Mouse (Mus musculus) embryonic facial prominence, embryonic 12.5 days (tissue): ENCODE measurements around the gene Kdm2b. TPM values are rescaled to one million over a fixed set of nuclear protein-coding genes. Genes with fewer than 3 reads are reported as not detected.

Experiments
- ATAC-seq: fragments of 200-750 bp; cut with Nextera tagmentation; 2 replicates; pipeline ENCODE4 v1.8.0; 2017; ENCODE audit not compliant: insufficient number of reproducible peaks, insufficient read depth, low FRiP score, low TSS enrichment
- H3K27ac ChIP-seq: fragments of 300-500 bp; sonication (generic); 2 replicates; pipeline ENCODE4 v1.5.1; 2016; ENCODE audit warnings: mild to moderate bottlenecking
- H3K27me3 ChIP-seq: fragments of 300-500 bp; sonication (generic); 2 replicates; pipeline ENCODE4 v1.6.1; 2016; ENCODE audit warnings: mild to moderate bottlenecking, moderate library complexity
- H3K36me3 ChIP-seq: fragments of 300-500 bp; sonication (generic); 2 replicates; pipeline ENCODE4 v1.6.1; 2016; ENCODE audit warnings: mild to moderate bottlenecking
- H3K4me1 ChIP-seq: fragments of 300-500 bp; sonication (generic); 2 replicates; pipeline ENCODE4 v1.6.1; 2016
- H3K4me2 ChIP-seq: fragments of 300-500 bp; sonication (generic); replicated peaks from 2 replicates; pipeline ENCODE4 v1.6.1; 2016; ENCODE audit warnings: mild to moderate bottlenecking, moderate library complexity
- H3K4me3 ChIP-seq: fragments of 300-500 bp; sonication (generic); 2 replicates; pipeline ENCODE4 v1.5.1; 2016; ENCODE audit warnings: mild to moderate bottlenecking
- H3K9ac ChIP-seq: fragments of 300-500 bp; sonication (generic); 2 replicates; pipeline ENCODE4 v1.6.1; 2016; ENCODE audit warnings: mild to moderate bottlenecking, moderate library complexity
- H3K9me3 ChIP-seq: fragments of 300-500 bp; sonication (generic); 2 replicates; pipeline ENCODE4 v1.6.1; 2016; ENCODE audit warnings: mild to moderate bottlenecking, moderate library complexity
- WGBS: fragments of 180-500 bp; shearing (Covaris S2); methylation state at CpG from one replicate; pipeline ENCODE4 v1.1.7; 2016; 5-methylcytosine and 5-hydroxymethylcytosine counted together
- polyA plus RNA-seq: library from polyadenylated mRNA; unstranded; fragments of >200 nt; fragmentation: Nextera tagmentation; extraction: Ambion mirVana; gene quantifications from 2 replicates; pipeline ENCODE4 v1.2.1, GENCODE M21; 2016

Kdm2b gene
- polyA plus RNA-seq, 1 experiment from 2014 or later = 84.4 TPM

DNA sequence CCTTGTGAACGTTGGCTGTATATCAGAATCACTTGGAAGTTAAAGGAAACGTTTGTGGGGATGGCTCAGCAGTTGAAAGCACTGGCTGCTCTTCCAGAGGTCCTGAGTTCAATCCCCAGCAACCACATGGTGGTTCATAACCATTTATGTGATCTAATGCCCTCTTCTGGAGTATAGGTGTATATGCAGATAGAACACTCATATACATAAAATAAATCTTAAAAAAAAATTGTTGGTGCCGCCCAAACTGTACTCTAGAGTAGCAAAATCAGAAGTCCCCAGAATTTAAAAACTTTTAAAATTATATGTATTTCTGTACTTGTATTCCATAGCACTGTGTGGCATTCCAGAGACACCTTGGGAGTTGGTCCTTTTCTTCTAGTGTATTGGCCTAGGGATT lies 133.8 kb downstream of the Kdm2b start:
- no peaks in the 10 kb centered on the region for H3K27me3 ChIP-seq
- 81% methylated on average over 3 of the region's 3 CpGs for WGBS
- H3K9me3 ChIP-seq = no peaks in the 10 kb centered on the region
- no peak for ATAC-seq
- H3K4me3 ChIP-seq = no peak overlapping the region
- H3K4me2 ChIP-seq = no peak overlapping the region
- peaks cover 11% of the 10 kb centered on the region for H3K4me1 ChIP-seq
- no peak overlapping the region for H3K9ac ChIP-seq
- no peak overlapping the region for H3K27ac ChIP-seq
- 0 out of 2 replicates have a peak, but pooled peaks cover 3% of the 10 kb centered on the region for H3K36me3 ChIP-seq

DNA sequence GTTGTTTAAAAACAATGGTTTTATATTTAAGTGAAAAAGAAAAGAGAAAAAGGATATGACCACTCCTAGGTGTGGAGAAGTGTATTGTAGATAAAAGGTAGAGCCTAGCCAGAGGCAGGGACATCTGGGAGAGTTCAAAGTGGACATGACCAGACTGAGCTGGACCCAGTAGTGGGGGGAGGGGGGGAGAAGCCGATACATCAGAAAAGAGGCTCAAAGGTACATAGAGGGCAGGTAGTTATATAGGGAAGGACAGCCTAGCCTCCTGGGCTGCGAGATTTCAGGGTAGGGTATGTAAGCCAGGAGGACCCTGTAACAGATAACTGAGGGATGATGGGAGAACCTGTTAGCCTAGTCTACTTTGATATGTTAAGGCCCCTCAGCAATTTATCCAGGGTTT lies 137.0 kb downstream of the Kdm2b start:
- no peak overlapping the region for H3K27ac ChIP-seq
- no peak overlapping the region for H3K4me2 ChIP-seq
- H3K4me3 ChIP-seq = no peak overlapping the region
- 0 out of 2 replicates have a peak, but pooled peaks cover 3% of the 10 kb centered on the region for H3K36me3 ChIP-seq
- H3K9ac ChIP-seq = no peak overlapping the region
- peaks cover 13% of the 10 kb centered on the region for H3K4me1 ChIP-seq
- WGBS = 70% methylated on average over 2 of the region's 2 CpGs
- H3K27me3 ChIP-seq = no peaks in the 10 kb centered on the region
- no peak for ATAC-seq
- no peaks in the 10 kb centered on the region for H3K9me3 ChIP-seq

DNA sequence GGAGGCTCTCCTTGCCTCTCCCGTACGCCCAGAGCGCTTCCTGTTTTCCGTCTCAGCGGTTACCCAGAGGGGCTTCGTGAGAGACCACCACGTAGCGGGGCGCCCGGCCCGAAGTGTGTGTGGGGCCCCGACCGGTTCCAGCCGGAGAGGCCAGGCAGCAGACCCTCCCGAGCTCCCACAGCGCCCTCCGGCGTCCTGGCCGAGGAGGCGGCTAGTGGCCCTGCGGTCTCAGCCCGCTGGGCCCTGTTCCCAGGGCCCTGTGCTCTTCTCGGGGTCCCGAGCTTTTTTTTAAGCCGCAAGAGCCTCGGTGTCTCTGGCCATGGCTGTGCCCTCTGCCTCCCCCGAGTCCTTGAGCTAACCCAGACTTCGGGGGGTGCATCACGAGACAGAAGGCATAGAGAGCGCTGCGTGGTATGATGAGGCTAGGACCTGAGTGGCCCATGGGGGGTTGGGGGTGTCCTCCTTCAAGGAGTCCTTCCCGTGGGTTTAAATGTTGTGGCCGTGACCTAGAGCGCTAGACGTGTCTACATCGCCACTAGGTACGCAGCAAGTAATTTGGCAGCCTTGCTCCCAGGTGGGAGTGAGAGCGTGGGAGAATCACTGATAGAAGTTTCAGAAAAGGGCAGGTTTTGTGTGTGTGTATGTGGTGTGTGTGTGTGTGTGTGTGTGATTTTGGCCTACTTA lies 139.2 kb downstream of the Kdm2b start:
- peaks cover 13% of the 10 kb centered on the region for H3K4me1 ChIP-seq
- no peaks in the 10 kb centered on the region for H3K9me3 ChIP-seq
- peak overlapping the region; percentile 85 for H3K4me2 ChIP-seq
- H3K4me3 ChIP-seq = peak overlapping the region; percentile 91
- WGBS = under 1% methylated on average over 38 of the region's 38 CpGs
- no peaks in the 10 kb centered on the region for H3K27me3 ChIP-seq
- H3K27ac ChIP-seq = peak overlapping the region; percentile 92
- ATAC-seq = peak; percentile 73
- peak overlapping the region; percentile 95 for H3K9ac ChIP-seq
- no peaks in the 10 kb centered on the region for H3K36me3 ChIP-seq

DNA sequence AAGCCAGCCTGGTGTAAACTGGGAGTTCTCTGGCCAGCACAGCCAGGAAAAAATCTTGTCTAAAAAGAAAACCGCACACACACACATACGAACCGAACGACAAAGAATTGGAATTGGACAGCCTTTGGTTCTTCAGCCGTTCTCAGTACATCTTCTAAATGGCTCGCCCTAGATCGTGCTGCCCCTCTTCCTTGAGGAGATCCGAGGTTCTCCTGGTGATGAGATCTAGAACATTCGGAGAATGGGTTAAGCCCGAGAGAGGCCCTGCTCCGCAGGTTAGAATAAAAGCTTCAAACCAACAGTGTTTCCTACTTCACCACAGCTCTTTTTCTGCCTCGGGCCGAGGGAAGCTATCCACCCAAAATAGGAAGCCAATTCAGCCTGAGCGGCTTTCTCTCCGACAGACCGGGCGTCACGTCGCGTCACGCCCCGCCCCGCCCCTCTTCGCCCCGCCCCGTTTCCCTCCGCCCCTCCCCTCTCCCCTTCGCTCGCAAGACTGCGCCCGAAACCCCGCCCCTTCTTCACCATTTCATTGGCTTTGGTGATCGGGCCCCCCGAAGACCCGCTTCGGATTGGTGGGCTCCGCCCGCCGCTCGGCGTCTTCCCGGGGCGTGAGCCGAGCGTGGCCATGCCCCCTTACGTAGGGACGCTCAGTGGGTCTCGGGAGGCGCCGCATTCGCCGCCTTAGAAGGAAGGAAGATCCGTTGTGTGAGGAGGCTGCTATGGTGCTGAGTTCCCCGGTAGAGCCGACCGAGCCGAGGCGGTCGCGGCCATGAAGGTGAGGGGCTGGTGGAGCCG lies 139.9 kb downstream of the Kdm2b start, which contains the start of gene Rnf34:
Rnf34 (plus strand) TSS at position 528 of the 798 bp plus-strand sequence.
- Histone ChIP-seq H3K9ac (peak within 1 kb of the TSS; percentile 95), H3K4me1 (peaks cover 13% of the 10 kb centered on the region), H3K4me2 (peak within 1 kb of the TSS; percentile 85), H3K4me3 (peak within 1 kb of the TSS; percentile 91), H3K9me3 (no peaks in the 10 kb centered on the region), H3K27me3 (no peaks in the 10 kb centered on the region), H3K27ac (peak within 1 kb of the TSS; percentile 92), H3K36me3 (no peaks in the 10 kb centered on the region)
- WGBS = under 1% methylated on average over 53 of the region's 61 CpGs
- peak; percentile 100 for ATAC-seq

DNA sequence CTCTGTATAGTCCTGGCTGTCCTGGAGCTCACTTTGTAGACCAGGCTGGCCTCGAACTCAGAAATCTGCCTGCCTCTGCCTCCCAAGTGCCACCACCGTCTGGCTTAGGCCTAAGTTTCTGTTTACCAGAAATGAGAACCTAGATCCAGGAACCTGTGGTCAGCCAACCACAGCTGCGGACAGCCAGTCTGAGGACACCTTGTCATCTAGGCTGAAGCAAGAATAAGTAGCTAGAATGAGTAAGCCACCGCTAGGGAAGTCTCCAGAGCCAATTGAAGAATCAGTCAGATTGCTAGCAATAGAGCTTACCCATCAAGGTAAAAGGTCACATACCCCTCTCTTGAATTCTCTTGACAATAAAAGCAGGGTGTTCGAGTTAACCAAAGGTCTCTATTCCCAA lies 145.8 kb downstream of the Kdm2b start:
- Histone ChIP-seq H3K36me3 (no peaks in the 10 kb centered on the region), H3K27me3 (no peaks in the 10 kb centered on the region), H3K4me2 (no peak overlapping the region), H3K4me3 (no peak overlapping the region), H3K9ac (no peak overlapping the region), H3K9me3 (no peaks in the 10 kb centered on the region), H3K4me1 (no peaks in the 10 kb centered on the region), H3K27ac (no peak overlapping the region)
- 91% methylated on average over 5 of the region's 5 CpGs for WGBS
- ATAC-seq = no peak

DNA sequence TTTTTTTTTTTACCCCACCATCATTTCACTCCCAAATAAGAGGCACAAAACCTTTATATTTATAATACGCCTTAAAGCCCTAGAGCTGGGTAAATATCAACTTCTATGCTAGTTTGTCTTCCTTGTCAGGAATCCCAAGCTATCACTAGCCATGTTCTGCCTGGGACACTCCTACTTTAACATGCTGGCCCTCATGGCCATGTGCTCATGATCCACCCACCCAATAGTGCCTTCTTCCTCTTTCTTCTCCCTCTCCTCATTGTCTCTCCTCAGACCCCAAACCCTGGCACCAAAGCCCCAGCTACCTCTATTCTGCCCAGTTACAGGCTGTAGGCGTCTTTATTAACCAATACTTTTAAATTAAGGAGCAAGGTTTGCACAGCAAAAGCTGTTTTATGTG lies 148.5 kb downstream of the Kdm2b start:
- H3K4me3 ChIP-seq = no peak overlapping the region
- no peak overlapping the region for H3K9ac ChIP-seq
- no peak for ATAC-seq
- H3K9me3 ChIP-seq = 0 out of 2 replicates have a peak, but pooled peaks cover 2% of the 10 kb centered on the region
- no peaks in the 10 kb centered on the region for H3K4me1 ChIP-seq
- WGBS = 86% methylated on average over 2 of the region's 2 CpGs
- H3K27ac ChIP-seq = no peak overlapping the region
- H3K4me2 ChIP-seq = no peak overlapping the region
- H3K36me3 ChIP-seq = no peaks in the 10 kb centered on the region
- no peaks in the 10 kb centered on the region for H3K27me3 ChIP-seq

DNA sequence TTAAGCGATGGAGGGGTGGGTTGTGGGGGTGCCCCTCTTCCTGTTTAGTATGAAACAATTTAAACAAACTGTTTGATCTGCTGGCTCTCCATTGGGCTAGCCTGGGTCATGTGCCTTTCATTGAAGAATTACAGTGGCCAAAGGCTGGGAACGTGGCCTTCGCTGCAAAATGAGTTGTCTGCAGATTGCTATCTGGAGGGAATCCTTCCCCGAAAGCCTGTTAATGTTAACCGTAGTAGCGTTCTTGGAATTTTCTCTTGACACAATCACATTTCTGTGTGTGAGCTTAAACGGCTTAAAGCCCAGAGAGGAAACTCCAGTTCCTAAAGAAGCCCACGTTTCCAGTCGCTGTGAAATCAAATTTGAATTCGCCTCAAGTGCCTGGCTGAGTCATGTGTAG lies 156.6 kb downstream of the Kdm2b start:
- no peaks in the 10 kb centered on the region for H3K27me3 ChIP-seq
- H3K9me3 ChIP-seq = 0 out of 2 replicates have a peak, but pooled peaks cover under 1% of the 10 kb centered on the region
- no peak overlapping the region for H3K27ac ChIP-seq
- WGBS = 80% methylated on average over 10 of the region's 10 CpGs
- ATAC-seq = no peak
- H3K4me1 ChIP-seq = no peaks in the 10 kb centered on the region
- no peak overlapping the region for H3K4me2 ChIP-seq
- H3K4me3 ChIP-seq = no peak overlapping the region
- H3K36me3 ChIP-seq = no peaks in the 10 kb centered on the region
- H3K9ac ChIP-seq = no peak overlapping the region

DNA sequence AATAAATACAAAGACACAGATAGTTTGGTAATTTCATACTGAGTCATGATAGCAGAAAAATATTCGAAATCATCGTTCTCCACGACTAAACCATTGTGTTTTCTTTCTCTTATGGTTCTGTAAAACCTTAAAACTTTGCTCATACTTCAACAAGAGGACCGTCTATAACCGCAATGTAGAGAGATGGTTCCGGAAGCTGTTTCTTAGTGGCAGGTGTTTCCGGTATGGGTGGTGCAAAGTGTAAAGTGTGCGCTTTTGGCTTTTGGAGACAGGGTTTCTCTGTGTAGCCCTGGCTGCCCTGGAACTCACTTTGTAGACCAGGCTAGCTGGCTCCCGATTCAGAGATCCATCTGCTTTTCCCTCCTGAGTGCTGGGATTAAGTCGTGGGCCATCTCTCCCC lies 157.1 kb downstream of the Kdm2b start:
- no peak overlapping the region for H3K9ac ChIP-seq
- WGBS = 87% methylated on average over 10 of the region's 10 CpGs
- no peaks in the 10 kb centered on the region for H3K4me1 ChIP-seq
- no peak overlapping the region for H3K4me3 ChIP-seq
- no peak overlapping the region for H3K27ac ChIP-seq
- H3K36me3 ChIP-seq = no peaks in the 10 kb centered on the region
- H3K9me3 ChIP-seq = no peaks in the 10 kb centered on the region
- ATAC-seq = no peak
- no peaks in the 10 kb centered on the region for H3K27me3 ChIP-seq
- no peak overlapping the region for H3K4me2 ChIP-seq

DNA sequence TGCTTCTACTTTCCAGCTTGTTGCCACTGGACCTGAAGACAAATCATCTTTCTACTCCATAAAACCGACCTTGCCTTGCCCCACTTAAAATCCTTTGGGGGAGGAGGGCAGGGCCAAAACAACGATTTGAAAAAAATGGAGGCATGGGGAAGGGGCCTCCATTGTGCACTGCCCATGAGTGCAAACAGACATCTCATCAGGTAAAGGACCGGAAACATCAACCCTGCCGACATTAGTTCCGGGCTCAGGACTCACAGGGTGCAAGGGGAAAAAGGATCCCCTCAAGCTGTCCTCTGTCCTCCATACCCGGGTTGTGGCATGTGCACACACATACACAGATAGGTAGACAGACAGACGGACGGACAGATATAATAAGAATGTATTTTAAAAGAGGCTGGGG lies 164.5 kb downstream of the Kdm2b start:
- Histone ChIP-seq H3K4me2 (no peak overlapping the region), H3K9ac (no peak overlapping the region), H3K27ac (no peak overlapping the region), H3K27me3 (no peaks in the 10 kb centered on the region), H3K4me3 (no peak overlapping the region), H3K4me1 (peaks cover 2% of the 10 kb centered on the region), H3K9me3 (no peaks in the 10 kb centered on the region), H3K36me3 (no peaks in the 10 kb centered on the region)
- ATAC-seq = no peak
- WGBS = 78% methylated on average over 8 of the region's 8 CpGs

DNA sequence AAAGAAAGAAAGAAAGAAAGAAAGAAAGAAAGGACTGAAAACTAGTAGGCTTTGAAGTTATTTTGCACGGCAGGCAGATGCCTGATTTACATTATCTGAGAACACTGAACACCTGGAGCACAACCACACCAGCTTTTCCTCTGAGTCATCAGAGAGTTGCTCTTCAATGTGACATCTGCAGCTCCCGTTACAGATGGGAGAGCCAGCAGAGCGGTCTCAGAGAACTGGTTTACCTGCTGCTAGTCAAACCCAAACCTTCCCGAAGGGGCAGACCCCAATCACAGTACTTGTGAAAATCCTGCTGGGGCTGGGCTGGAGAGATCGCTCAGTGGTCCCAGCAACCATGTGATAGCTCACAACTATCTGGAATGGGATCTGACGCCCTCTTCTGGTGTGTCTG lies 165.2 kb downstream of the Kdm2b start:
- no peak overlapping the region for H3K4me2 ChIP-seq
- H3K27ac ChIP-seq = no peak overlapping the region
- no peaks in the 10 kb centered on the region for H3K27me3 ChIP-seq
- no peaks in the 10 kb centered on the region for H3K36me3 ChIP-seq
- WGBS = 67% methylated on average over 6 of the region's 6 CpGs
- peaks cover 7% of the 10 kb centered on the region for H3K4me1 ChIP-seq
- H3K9me3 ChIP-seq = no peaks in the 10 kb centered on the region
- H3K4me3 ChIP-seq = no peak overlapping the region
- no peak for ATAC-seq
- no peak overlapping the region for H3K9ac ChIP-seq

DNA sequence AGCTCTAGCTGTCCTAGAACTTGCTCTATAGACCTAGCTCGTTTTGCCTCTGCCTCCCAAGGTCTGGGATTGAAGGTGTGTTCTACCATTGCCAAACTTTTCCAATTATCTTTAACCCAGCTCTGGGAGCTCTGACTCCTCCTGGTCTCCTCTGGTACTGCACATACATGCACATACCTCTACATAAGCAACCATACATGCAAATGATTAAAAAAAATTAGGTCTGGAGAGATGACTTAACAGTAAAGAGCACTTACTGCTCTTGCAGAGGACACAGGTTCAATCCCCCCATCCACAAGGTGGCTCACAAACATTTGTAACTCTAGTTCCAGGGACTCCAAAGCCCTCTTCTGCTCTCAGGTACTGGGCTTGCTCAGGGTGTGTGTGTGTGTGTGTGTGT lies 165.6 kb downstream of the Kdm2b start:
- no peak overlapping the region for H3K9ac ChIP-seq
- peaks cover 7% of the 10 kb centered on the region for H3K4me1 ChIP-seq

DNA sequence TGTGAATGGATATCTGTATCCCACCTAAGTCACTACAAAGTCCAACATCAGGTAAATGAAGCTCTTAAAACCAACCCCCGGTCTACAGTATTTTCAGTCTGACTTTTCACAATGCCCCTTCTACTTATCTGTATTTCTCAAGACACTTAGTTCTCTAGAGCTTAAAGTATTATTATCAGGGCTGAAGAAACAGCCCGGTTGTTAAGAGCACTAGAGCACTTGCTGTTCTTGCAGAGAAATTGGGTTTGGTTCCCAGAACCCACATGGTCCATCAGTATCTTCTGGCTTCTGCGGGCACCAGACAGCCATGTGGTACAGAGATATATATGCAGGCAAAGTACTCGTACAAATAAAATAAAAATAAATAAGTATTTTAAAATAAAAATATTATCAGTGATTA lies 167.2 kb downstream of the Kdm2b start:
- Histone ChIP-seq H3K9me3 (no peaks in the 10 kb centered on the region), H3K27me3 (no peaks in the 10 kb centered on the region), H3K4me2 (no peak overlapping the region), H3K4me1 (peaks cover 7% of the 10 kb centered on the region), H3K4me3 (no peak overlapping the region), H3K9ac (no peak overlapping the region), H3K36me3 (peaks cover 15% of the 10 kb centered on the region), H3K27ac (no peak overlapping the region)
- ATAC-seq = no peak
- 92% methylated on average over 4 of the region's 4 CpGs for WGBS

More for the DNA sequence above, 165.6 kb downstream of the Kdm2b start:
- no peaks in the 10 kb centered on the region; the same call in 1 of the 2 replicates for H3K36me3 ChIP-seq
- no peak overlapping the region for H3K27ac ChIP-seq
- no peaks in the 10 kb centered on the region for H3K27me3 ChIP-seq
- ATAC-seq = no peak
- 70% methylated on average over 1 of the region's 1 CpGs for WGBS
- H3K9me3 ChIP-seq = no peaks in the 10 kb centered on the region
- H3K4me3 ChIP-seq = no peak overlapping the region
- H3K4me2 ChIP-seq = no peak overlapping the region
